Mouse (Mus musculus): Measurements from ENCODE around the gene Khk. TPM values are rescaled to one million over a fixed set of nuclear protein-coding genes. Genes with fewer than 3 reads are reported as not detected.

Gene Khk
- total and polyA plus RNA-seq, 2 experiments from 2014 or later = 11.8 to 16.2 TPM

- Histone ChIP-seq H3K27ac (ENCODE audit: low read depth) (no peak overlapping the region), H3K4me2 (ENCODE audit: low read depth, low read length) (no peak overlapping the region), H3K9ac (replicated peaks; ENCODE audit: low read depth, low read length) (no peak overlapping the region), H3K4me3 (ENCODE audit: low read depth, low read length) (no peak overlapping the region), H3K36me3 (replicated peaks; ENCODE audit: control insufficient read depth, insufficient read depth, low read length) (no peaks in the 10 kb centered on the region), H3K4me1 (ENCODE audit: control insufficient read depth, insufficient read depth) (0 out of 2 replicates have a peak, but pooled peaks cover 2% of the 10 kb centered on the region), H3K27me3 (ENCODE audit: control insufficient read depth, insufficient read depth, low read length) (no peaks in the 10 kb centered on the region), H3K9me3 (replicated peaks; ENCODE audit: control insufficient read depth, low read length) (no peaks in the 10 kb centered on the region)
- TF ChIP-seq CTCF (IDR thresholded peaks at IDR 0.05; ENCODE audit: low read depth) (no peak), EP300 (IDR thresholded peaks at IDR 0.05; ENCODE audit: low read depth) (no peak)
- DNase-seq (ENCODE audit: low spot score) (no peak), ATAC-seq (ENCODE audit: insufficient read depth, low read depth) (no peak)
- 85% methylated on average over 4 of the region's 4 CpGs for WGBS
These were observed 45.0 kb downstream of the Khk start for GRCm38 (mm10) chr5:30966189-30966588.

GRCm38 (mm10) chr5:30968416-30968815, 47.2 kb downstream of the Khk start, which contains the start of gene Tcf23:
Gene Tcf23 (plus strand): TSS chr5:30968662.
- H3K4me2 ChIP-seq (ENCODE audit: low read depth, low read length) = no peak within 1 kb of the TSS
- no peak within 1 kb of the TSS for H3K9ac ChIP-seq (replicated peaks; ENCODE audit: low read depth, low read length)
- TF ChIP-seq EP300 (IDR thresholded peaks at IDR 0.05; ENCODE audit: low read depth) (no peak), CTCF (IDR thresholded peaks at IDR 0.05; ENCODE audit: low read depth) (no peak)
- H3K9me3 ChIP-seq (replicated peaks; ENCODE audit: control insufficient read depth, low read length) = no peaks in the 10 kb centered on the region
- H3K27ac ChIP-seq (ENCODE audit: low read depth) = 0 out of 2 replicates have a peak within 1 kb of the TSS, but pooled peaks have one; percentile 11
- DNase-seq (ENCODE audit: low spot score) = peak; percentile 20
- H3K4me3 ChIP-seq (ENCODE audit: low read depth, low read length) = no peak within 1 kb of the TSS
- ATAC-seq (ENCODE audit: insufficient read depth, low read depth) = peak; percentile 44; the same call in 1 of the 2 replicates
- WGBS = 42% methylated on average over 8 of the region's 8 CpGs
- no peaks in the 10 kb centered on the region for H3K27me3 ChIP-seq (ENCODE audit: control insufficient read depth, insufficient read depth, low read length)
- no peaks in the 10 kb centered on the region for H3K4me1 ChIP-seq (ENCODE audit: control insufficient read depth, insufficient read depth)
- no peaks in the 10 kb centered on the region for H3K36me3 ChIP-seq (replicated peaks; ENCODE audit: control insufficient read depth, insufficient read depth, low read length)

GRCm38 (mm10) chr5:30969440-30969839, 48.2 kb downstream of the Khk start:
- H3K4me2 ChIP-seq (ENCODE audit: low read depth, low read length) = no peak overlapping the region
- no peak overlapping the region for H3K4me3 ChIP-seq (ENCODE audit: low read depth, low read length)
- no peaks in the 10 kb centered on the region for H3K4me1 ChIP-seq (ENCODE audit: control insufficient read depth, insufficient read depth)
- DNase-seq (ENCODE audit: low spot score) = no peak
- no peak overlapping the region for H3K9ac ChIP-seq (replicated peaks; ENCODE audit: low read depth, low read length)
- no peaks in the 10 kb centered on the region for H3K27me3 ChIP-seq (ENCODE audit: control insufficient read depth, insufficient read depth, low read length)
- H3K36me3 ChIP-seq (replicated peaks; ENCODE audit: control insufficient read depth, insufficient read depth, low read length) = no peaks in the 10 kb centered on the region
- no peaks in the 10 kb centered on the region for H3K9me3 ChIP-seq (replicated peaks; ENCODE audit: control insufficient read depth, low read length)
- no peak for ATAC-seq (ENCODE audit: insufficient read depth, low read depth)
- no peak for TF ChIP-seq EP300 (IDR thresholded peaks at IDR 0.05; ENCODE audit: low read depth)
- TF ChIP-seq CTCF (IDR thresholded peaks at IDR 0.05; ENCODE audit: low read depth) = no peak
- no peak overlapping the region for H3K27ac ChIP-seq (ENCODE audit: low read depth)
- WGBS = 64% methylated on average over 2 of the region's 2 CpGs

DNA sequence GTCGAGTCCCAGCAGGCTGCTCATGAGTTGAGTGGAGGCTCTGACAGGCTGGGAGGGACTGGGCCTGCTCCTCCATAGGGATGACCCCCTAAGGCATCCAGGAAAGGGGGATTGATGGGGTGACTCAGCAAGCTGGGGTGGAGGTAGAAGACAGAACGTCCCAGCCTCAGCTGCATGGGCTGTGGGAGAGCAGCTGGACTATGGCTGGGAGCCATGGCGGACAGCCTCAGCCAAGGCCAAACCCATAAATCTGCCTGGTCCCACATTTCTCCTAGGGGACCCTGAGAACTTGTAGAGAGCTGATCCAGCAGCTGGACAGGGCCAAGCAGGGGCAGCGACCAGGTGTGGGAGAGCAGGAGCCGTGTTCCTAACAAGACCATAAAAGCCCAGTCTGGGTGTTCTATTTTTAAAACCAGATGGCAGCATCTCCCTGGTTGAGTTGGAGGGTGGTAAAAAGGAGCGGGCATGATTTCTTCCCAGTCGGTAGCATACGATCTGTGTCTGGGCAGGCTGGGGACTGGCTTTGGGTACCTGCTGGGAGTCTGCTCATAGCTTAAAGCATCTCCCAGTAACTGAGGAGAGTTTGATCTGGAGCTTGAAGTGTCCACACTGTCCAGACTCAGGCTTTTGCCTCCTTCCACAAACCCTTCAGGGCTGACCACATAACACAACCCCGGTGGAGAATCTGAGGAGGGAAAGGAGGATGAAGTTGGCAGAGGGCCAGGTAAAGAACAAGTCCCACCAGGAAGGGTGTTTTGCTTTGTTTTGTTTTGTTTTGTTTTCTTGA, 53.8 kb downstream of the Khk start:
- Histone ChIP-seq H3K4me2 (ENCODE audit: low read depth, low read length) (no peak overlapping the region), H3K4me1 (ENCODE audit: control insufficient read depth, insufficient read depth) (peaks cover 5% of the 10 kb centered on the region; the same call in 1 of the 2 replicates), H3K27me3 (ENCODE audit: control insufficient read depth, insufficient read depth, low read length) (no peaks in the 10 kb centered on the region), H3K9ac (replicated peaks; ENCODE audit: low read depth, low read length) (no peak overlapping the region), H3K9me3 (replicated peaks; ENCODE audit: control insufficient read depth, low read length) (no peaks in the 10 kb centered on the region), H3K27ac (ENCODE audit: low read depth) (no peak overlapping the region), H3K4me3 (ENCODE audit: low read depth, low read length) (no peak overlapping the region), H3K36me3 (replicated peaks; ENCODE audit: control insufficient read depth, insufficient read depth, low read length) (no peaks in the 10 kb centered on the region)
- WGBS = 38% methylated on average over 9 of the region's 9 CpGs
- DNase-seq (ENCODE audit: low spot score) = no peak
- ATAC-seq (ENCODE audit: insufficient read depth, low read depth) = peak; percentile 47; the same call in 1 of the 2 replicates
- TF ChIP-seq CTCF (IDR thresholded peaks at IDR 0.05; ENCODE audit: low read depth) (no peak), EP300 (IDR thresholded peaks at IDR 0.05; ENCODE audit: low read depth) (no peak)

Other genes starting within 250 kb of the Khk start
- 3.7 and 4.7 TPM in 2 replicates for gene Dpysl5, start 209.9 kb upstream of the Khk start, total RNA-seq (2014; rRNA removed; ENCODE audit: low replicate concordance)
- gene Dpysl5, start 209.9 kb upstream of the Khk start, polyA plus RNA-seq (2015; fragmentation: Nextera tagmentation; extraction: Ambion mirVana) = 0.71 and 0.83 TPM in 2 replicates
- gene Mapre3, start 106.8 kb upstream of the Khk start, total RNA-seq (2014; rRNA removed; ENCODE audit: low replicate concordance) = 5.3 and 11.9 TPM in 2 replicates
- 15.8 TPM in 2 replicates for gene Mapre3, start 106.8 kb upstream of the Khk start, polyA plus RNA-seq (2015; fragmentation: Nextera tagmentation; extraction: Ambion mirVana)
- 58.8 and 70.6 TPM in 2 replicates for gene Tmem214, start 53.4 kb upstream of the Khk start, total RNA-seq (2014; rRNA removed; ENCODE audit: low replicate concordance)
- 48.0 and 49.6 TPM in 2 replicates for gene Tmem214, start 53.4 kb upstream of the Khk start, polyA plus RNA-seq (2015; fragmentation: Nextera tagmentation; extraction: Ambion mirVana)
- gene Agbl5, start 32.7 kb upstream of the Khk start, total RNA-seq (2014; rRNA removed; ENCODE audit: low replicate concordance) = 18.1 and 28.2 TPM in 2 replicates
- 4.2 and 4.9 TPM in 2 replicates for gene Agbl5, start 32.7 kb upstream of the Khk start, polyA plus RNA-seq (2015; fragmentation: Nextera tagmentation; extraction: Ambion mirVana)
- 201 and 280 TPM in 2 replicates for gene Ost4, start 13.6 kb upstream of the Khk start, total RNA-seq (2014; rRNA removed; ENCODE audit: low replicate concordance)
- 334 and 356 TPM in 2 replicates for gene Ost4, start 13.6 kb upstream of the Khk start, polyA plus RNA-seq (2015; fragmentation: Nextera tagmentation; extraction: Ambion mirVana)
- gene Emilin1, start 8.0 kb upstream of the Khk start, total RNA-seq (2014; rRNA removed; ENCODE audit: low replicate concordance) = 63.5 and 64.5 TPM in 2 replicates
- gene Emilin1, start 8.0 kb upstream of the Khk start, polyA plus RNA-seq (2015; fragmentation: Nextera tagmentation; extraction: Ambion mirVana) = 68.3 and 70.4 TPM in 2 replicates
- gene Cgref1, start 24.2 kb downstream of the Khk start, total RNA-seq (2014; rRNA removed; ENCODE audit: low replicate concordance) = 0.77 and 3.0 TPM in 2 replicates
- 1.1 and 1.2 TPM in 2 replicates for gene Cgref1, start 24.2 kb downstream of the Khk start, polyA plus RNA-seq (2015; fragmentation: Nextera tagmentation; extraction: Ambion mirVana)
- 20.8 and 40.0 TPM in 2 replicates for gene Preb, start 38.9 kb downstream of the Khk start, total RNA-seq (2014; rRNA removed; ENCODE audit: low replicate concordance)
- gene Preb, start 38.9 kb downstream of the Khk start, polyA plus RNA-seq (2015; fragmentation: Nextera tagmentation; extraction: Ambion mirVana) = 54.3 and 64.3 TPM in 2 replicates
- not detected in 2 replicates for gene Tcf23, start 47.2 kb downstream of the Khk start, total RNA-seq (2014; rRNA removed; ENCODE audit: low replicate concordance)
- 0.15 and 0.21 TPM in 2 replicates for gene Tcf23, start 47.2 kb downstream of the Khk start, polyA plus RNA-seq (2015; fragmentation: Nextera tagmentation; extraction: Ambion mirVana)
- 141 and 177 TPM in 2 replicates for gene Atraid, start 126.9 kb downstream of the Khk start, total RNA-seq (2014; rRNA removed; ENCODE audit: low replicate concordance)
- 166 and 176 TPM in 2 replicates for gene Atraid, start 126.9 kb downstream of the Khk start, polyA plus RNA-seq (2015; fragmentation: Nextera tagmentation; extraction: Ambion mirVana)
- 7.1 and 7.7 TPM in 2 replicates for gene Slc5a6, start 127.5 kb downstream of the Khk start, total RNA-seq (2014; rRNA removed; ENCODE audit: low replicate concordance)
- 5.2 and 5.5 TPM in 2 replicates for gene Slc5a6, start 127.5 kb downstream of the Khk start, polyA plus RNA-seq (2015; fragmentation: Nextera tagmentation; extraction: Ambion mirVana)
- 24.6 and 74.6 TPM in 2 replicates for gene Cad, start 133.3 kb downstream of the Khk start, total RNA-seq (2014; rRNA removed; ENCODE audit: low replicate concordance)
- 5.4 and 5.7 TPM in 2 replicates for gene Cad, start 133.3 kb downstream of the Khk start, polyA plus RNA-seq (2015; fragmentation: Nextera tagmentation; extraction: Ambion mirVana)
- not detected in 2 replicates for gene Dnajc5g, start 184.9 kb downstream of the Khk start, total RNA-seq (2014; rRNA removed; ENCODE audit: low replicate concordance)
- gene Dnajc5g, start 184.9 kb downstream of the Khk start, polyA plus RNA-seq (2015; fragmentation: Nextera tagmentation; extraction: Ambion mirVana) = not detected in 2 replicates
- gene Slc30a3, start 186.8 kb downstream of the Khk start, total RNA-seq (2014; rRNA removed; ENCODE audit: low replicate concordance) = not detected in 2 replicates
- 0.08 and 0.18 TPM in 2 replicates for gene Slc30a3, start 186.8 kb downstream of the Khk start, polyA plus RNA-seq (2015; fragmentation: Nextera tagmentation; extraction: Ambion mirVana)
- gene Trim54, start 195.3 kb downstream of the Khk start, total RNA-seq (2014; rRNA removed; ENCODE audit: low replicate concordance) = 4.2 and 8.8 TPM in 2 replicates
- 16.4 and 16.5 TPM in 2 replicates for gene Trim54, start 195.3 kb downstream of the Khk start, polyA plus RNA-seq (2015; fragmentation: Nextera tagmentation; extraction: Ambion mirVana)
- gene Ucn, start 217.4 kb downstream of the Khk start, total RNA-seq (2014; rRNA removed; ENCODE audit: low replicate concordance) = not detected in 2 replicates
- gene Ucn, start 217.4 kb downstream of the Khk start, polyA plus RNA-seq (2015; fragmentation: Nextera tagmentation; extraction: Ambion mirVana) = not detected in 2 replicates
- gene Mpv17, start 232.8 kb downstream of the Khk start, total RNA-seq (2014; rRNA removed; ENCODE audit: low replicate concordance) = 157 and 202 TPM in 2 replicates
- gene Mpv17, start 232.8 kb downstream of the Khk start, polyA plus RNA-seq (2015; fragmentation: Nextera tagmentation; extraction: Ambion mirVana) = 80.1 and 83.0 TPM in 2 replicates

All from heart, postnatal 0 days (tissue).